Mouse (Mus musculus): ENCODE measurements around the gene Cadps.

The Cadps gene

DNA sequence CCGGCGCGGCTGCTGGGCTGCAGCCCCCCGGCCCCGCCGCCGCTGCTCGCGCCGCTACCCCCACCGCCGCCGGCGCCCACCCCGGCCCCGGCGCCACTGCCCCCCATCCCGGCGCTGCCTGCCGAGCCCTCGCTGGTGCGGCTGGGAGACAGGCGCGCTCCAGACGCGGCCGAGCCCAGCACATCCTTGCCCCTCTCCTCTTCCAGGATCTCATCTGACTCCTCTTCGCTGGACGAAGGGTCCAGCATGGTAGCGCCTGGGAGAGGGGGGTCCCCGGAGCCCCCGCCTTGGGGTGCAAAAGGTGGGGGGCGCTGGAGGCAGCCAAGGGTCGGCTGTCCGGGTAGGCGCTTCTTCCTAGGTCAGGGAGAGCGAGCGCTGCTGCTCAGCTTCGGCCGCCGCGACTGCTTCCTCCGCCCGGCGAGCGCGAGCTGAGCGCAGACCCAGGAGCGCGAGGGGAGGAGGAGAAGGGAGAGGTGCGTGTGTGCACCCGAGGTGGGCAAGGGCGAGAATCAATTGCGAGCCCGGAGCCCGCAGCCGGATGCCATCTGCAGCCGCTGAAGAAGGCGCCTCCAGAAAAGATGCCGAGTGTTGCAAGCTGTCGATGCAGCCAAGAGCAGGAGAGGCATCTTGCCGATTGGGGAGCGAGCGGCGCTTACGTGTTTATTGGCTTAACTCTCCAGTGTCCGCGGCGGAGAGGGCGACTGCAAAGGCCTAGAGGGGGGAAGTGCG, at the start of gene Cadps:
TSS of gene Cadps (minus strand) at position 589 of the 729 bp plus-strand sequence.
- peak; percentile 83 for DNase-seq

DNA sequence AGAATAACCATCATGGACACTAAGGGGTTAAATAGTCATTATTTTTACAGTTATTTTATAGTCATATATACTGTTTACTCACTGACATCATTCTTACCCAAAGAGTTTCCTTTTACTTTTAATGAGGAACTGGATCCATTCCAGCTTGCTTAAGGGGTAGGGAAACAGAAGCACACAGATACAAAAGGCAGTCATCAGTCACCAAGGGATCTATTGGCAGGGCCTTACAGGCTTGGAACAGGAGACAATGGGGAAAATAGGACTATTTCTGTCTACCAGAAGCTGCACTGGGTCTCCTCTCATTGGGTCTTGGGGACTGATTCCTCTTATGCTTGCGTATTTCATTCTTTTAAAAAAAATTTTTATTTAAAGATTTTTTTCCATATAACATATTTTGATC, 46.7 kb upstream of the Cadps start:
- no peak for DNase-seq

DNA sequence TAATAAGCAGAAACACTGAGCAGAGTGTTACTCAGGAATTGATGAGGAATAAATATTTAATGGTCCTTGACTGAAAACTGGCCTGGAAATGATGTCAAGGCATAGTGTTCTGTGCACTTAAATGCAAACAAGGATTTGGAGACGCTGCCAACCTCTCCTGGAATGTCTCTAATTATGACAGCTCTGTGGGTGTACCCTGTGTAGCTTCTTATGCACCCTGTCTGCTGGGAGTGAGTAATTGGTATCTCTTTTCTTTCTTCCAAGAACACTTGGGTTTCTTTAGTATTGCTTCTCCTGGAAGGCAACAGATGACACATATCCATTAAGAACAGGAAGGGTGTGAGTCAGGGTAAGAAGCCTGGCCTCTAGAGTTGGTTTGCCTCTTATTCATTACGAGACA, 42.4 kb upstream of the Cadps start:
- DNase-seq = no peak

DNA sequence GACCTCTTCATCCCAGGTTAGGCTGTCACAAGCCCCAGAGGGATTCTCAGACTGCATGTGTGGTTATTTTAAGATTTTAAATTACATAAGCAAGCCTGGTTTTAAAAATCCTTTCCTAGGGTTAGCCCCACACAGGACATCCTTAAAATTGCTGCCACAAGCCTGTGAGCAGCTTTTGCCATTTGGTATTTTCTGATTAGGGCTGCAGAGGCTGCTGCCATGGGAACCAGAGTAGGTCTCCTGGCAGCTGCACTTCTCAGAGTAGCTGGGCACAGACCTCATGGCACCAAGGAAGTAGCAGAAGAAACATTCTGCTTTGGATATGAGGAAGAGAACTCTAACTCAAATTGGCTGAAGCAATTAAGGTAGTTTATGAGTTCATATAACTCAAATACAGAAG, 21.0 kb upstream of the Cadps start:
- peak; percentile 4 for DNase-seq

DNA sequence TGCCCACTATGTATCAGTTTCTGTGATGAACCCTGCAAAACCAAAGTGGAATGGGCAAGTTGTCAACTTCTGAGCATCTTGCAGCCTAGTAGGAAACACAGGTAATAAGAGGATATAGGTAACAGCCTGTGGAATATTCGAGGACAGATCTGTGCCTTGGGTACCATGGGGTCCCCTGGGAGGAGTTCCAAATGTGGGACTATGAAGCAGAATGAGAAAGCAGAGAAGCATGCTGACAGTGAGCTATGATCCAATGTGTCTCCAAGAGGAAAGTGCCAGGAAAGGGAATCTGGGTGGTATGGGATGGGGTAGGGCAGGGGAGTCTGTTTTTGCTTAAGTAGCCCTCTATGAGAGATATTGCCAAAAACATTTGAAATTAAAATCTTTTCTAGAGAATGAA, 16.6 kb upstream of the Cadps start:
- DNase-seq = no peak

GRCm38 (mm10) chr14:12838949-12839348, 16.1 kb upstream of the Cadps start:
- no peak for DNase-seq

GRCm38 (mm10) chr14:12838323-12838722, 15.4 kb upstream of the Cadps start:
- DNase-seq = no peak

DNA sequence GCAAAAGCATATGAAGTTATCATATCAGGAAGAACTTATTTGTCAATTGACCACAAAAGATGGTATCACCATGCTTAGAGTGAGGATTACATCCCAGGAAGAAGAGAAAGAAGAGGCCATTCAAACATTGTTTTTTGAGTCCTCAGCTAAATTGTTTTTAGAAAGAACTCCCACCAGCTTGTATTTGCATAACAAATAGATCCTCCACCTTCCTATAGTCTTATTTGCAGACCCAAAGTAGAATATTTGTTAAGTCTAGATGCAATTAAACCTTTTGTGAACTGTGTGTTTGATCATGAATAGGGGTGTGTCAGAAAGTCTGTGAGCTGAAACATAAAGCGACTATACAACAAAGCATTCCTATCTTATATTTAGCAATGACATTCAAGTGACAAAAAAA, 15.0 kb upstream of the Cadps start:
- DNase-seq = no peak

DNA sequence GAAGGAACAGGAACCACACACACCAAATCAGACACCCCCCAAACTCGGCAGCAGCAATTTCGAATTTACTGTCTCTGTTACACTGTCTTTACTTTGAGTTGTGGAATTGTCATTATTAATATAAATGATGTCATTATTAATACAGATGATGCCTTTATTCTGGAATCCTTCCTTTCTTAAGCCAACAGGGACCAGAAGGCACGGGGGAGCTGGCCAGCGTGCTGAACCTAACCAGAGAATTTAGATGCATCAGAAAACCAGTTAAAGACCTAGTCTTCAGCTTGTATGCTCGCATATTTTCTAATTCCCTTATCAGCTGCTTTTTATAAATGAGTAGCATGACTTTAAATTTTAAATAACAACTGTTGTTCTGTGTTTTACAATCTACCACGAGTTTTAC, 902 bp upstream of the Cadps start:
- peak; percentile 72 for DNase-seq

DNA sequence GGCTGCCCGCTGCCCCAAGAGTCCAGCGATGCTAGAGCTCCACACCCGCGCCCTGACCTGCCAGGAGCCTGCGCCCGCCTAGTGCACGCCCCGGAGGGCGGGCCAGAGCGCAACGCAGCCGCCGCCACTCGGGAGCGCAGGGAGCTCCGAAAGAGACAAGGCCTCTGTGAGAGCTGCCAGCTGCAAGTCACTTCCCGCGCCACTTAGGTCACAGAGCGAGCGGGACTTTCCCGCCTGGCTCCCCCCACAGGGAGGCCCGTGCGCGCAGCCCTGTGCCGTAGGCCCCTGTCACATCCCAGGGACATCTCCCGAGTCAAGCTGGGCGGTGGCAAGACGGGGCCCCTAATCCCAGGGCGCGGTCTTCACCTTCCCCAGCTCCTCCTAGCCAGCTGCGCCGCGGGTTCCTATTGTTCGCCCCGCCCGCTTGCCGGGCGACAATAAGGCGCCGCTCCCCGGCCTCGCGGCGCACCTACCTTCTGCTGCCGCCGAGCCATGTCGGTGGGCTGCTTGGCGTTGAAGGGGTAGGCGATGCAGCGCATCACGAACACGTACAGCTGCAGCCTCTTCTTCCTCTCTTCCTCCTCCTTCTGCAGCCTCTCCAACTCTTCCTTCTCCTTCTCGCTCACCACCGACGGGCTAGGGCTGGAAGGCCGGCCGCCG, 918 bp downstream of the Cadps start:
- peak; percentile 91 for DNase-seq

DNA sequence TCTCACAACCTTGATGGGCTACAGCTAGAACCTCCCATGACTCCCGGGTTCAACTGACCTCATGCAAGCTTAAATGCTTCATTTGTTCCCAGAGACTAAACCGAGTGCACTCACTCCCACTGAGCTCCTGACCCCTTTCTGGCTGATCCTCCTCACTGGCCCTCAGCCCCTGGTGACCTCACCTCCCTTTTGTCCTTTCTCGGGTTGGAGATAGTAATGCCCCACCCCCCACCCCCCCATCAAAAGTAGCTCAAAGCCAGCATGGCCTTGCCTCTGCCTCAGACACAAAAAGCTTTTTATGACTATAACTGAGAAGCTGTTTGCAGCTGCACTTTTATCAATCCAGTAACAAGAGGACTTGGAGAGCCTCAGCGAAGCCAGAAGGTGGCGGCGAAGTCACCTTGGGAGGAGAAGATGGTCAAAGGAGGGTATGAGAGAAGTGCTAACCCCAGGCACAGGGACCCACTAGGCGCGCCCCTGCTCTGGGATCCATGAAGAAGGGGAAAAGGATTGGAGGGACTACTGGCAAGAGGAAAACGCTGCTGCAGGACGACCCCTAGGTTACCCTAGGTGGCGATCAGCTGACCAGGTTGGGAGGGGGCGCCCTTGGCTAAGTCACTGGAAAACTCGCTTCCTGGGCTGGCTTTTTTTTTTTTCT, 1.6 kb downstream of the Cadps start:
- DNase-seq = peak; percentile 74

DNA sequence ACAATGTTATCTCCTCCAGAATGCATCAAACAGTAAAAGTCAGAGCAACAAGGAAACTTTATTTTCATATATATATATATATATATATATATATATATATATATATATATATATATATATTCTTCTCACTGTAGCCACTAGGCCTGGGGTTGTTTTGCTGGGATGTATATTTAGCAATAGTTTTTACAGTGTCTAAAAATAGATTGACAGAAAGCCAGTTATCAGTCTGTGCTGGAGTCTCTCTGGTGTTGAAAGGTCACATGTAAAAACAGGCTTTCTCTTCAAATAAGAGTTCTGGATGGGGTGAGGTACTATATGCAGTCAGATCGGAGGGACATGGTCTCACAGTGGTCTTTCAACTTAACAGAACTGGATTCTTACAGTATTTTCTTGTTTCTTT, 2.7 kb downstream of the Cadps start:
- no peak for DNase-seq

GRCm38 (mm10) chr14:12818442-12818841, 4.4 kb downstream of the Cadps start:
- DNase-seq = no peak

- no peak for DNase-seq
These were observed 10.8 kb downstream of the Cadps start for GRCm38 (mm10) chr14:12812072-12812471.

GRCm38 (mm10) chr14:12802995-12803394, 19.9 kb downstream of the Cadps start:
- no peak for DNase-seq

DNA sequence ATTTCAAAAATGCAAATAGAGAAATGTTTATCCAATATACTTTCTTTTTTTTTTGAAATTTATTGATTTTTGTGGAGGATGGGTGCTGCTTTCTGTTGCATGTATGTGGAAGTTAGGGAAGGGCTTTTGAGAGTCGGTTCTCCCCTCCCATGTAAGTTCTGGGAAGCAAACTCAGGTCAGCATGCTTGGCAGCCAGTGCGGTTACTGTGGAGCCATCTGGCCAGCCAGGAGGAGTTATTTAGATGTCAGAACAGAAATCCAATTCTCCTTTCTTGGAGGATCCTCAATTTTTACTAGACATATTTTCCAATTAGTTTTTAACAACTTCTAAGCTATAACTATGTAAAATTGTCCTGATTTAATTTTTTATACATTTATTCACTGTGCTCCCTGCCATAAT, 21.8 kb downstream of the Cadps start:
- no peak for DNase-seq

- DNase-seq = no peak
These were observed 24.0 kb downstream of the Cadps start for GRCm38 (mm10) chr14:12798926-12799325.

DNA sequence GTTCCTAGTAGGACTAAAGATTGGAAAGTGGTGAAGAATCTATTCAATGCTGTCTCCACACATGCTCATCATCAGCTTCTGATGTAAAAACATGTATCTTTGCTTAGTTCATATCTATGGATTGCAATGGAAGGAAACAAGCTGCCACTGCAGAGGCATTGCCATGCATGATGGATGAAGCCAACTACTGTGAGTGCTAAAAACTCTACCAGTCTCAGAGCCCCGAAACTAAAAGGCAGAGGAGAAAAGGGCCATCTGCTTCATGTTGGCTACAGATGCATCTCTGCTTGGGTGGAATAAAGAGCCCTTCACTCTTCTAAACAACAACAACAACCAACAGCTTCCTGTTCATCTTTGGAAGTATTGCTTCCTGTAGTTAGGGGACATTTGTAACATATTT, 38.6 kb downstream of the Cadps start:
- no peak for DNase-seq

GRCm38 (mm10) chr14:12780016-12780415, 42.9 kb downstream of the Cadps start:
- DNase-seq = no peak

DNA sequence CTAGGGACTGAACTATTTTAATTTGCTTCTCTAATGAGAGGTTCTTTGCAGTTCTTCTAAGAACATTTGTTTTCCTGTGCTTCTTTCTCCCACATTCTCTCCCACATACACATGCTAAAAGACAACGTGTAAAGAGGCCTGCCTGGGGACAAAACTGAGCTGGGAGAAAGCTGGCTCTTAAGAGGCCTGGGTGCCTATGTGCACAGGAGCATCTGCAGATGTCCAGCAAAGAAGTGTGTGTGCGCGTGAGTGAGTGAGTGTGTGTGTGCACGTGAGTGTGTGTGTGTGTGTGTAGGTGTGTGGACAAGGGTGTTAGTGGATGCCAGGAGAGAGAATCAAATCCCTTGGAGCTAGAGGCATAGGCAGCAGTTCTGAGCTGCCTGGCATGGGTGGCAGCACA, 44.9 kb downstream of the Cadps start:
- DNase-seq = no peak

- DNase-seq = no peak
These were observed 54.0 kb downstream of the Cadps start for GRCm38 (mm10) chr14:12768870-12769269.

DNA sequence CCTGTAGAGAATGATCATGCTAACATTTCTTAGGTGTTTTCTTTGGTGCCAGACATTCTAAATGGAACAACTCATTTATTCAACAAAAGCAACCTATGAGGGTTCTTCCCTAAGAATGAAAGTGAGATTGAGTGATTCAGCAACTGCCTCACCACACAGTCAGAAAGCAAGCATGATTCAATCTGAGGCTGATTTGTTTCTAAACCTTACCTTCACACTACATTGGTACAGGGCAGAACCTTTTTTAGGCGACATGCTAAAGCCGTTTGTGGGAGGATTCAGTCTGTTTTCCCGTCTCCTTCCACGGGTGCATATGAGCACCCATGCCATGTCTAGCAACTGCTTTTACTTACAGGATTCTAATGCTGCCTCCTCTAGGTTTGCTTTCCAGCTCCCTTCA, 69.6 kb downstream of the Cadps start:
- no peak for DNase-seq

DNA sequence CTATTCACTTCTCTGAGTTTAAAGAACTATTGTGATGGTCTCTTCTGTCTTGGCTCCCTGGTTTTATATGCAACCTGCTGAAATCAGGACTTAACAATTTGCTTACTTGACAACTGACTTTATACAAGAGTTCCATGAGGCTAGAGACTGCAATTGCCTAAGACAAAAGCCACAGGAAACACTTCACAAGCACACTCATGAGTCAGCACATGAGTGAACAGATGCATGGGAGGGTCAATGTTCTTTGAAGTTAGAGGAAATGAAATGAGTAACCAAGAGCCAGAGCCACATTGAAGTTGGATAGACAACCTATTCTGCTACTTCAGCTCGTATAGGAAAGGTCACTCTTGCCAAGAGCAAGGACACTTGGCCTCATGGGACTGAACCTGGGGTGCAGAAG, 71.1 kb downstream of the Cadps start:
- no peak for DNase-seq

DNA sequence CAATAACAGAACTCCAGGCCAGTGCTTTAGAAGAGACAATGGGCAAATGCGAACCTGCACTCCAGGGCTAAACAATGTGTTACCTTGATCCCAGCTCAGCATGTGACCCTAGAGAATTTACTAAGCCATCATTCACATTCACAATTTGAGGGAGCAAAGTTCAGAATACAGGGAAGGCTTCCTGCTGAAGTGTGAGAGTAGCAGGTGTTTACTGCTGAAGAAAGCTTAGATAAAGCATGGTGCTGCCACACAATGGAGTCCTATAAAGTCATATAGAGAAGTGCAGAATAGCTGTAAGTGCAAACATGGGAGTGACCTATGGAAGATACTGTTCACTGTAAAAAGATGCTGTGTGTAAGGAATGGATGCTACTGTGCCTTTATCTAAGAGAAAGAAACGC, 91.9 kb downstream of the Cadps start:
- DNase-seq = no peak
